In the genomic region with DNA sequence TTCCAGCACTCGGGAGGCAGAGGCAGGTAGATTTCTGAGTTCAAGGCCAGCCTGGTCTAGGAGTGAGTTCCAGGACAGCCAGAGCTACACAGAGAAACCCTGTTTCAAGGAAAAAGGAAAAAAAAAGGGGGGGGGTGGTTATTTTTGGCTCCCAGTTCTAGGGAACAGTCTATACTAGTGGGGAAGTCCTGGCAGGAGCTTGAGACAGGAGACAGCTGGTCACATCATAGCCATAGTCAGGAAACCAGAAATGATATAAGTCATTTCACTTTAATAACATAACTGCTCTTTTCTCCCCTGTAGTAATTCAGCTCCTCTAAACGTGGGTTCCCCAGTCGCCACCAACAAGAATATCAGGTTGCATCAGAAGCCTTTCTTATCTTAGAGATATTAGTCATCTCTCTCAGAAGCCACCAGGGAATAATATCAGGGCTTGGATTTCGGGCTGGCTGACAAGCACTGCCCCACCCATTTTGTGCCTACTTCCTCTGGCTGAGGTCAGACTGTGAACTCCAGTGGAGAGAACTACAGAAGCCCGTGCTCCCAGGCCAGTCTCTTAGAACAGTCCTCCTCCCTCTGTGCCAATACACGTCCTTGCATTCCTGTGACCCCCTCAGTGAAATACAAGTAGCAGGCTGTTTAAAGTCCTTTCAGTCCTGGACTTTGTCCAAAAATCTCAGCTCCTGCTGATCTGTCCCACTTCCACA, we compare ENCODE assay signal across 9 mouse cellular contexts. TPM values are rescaled to one million over a fixed set of nuclear protein-coding genes. Genes with fewer than 3 reads are reported as not detected.
A peak's percentile ranks its signal among the peaks of the same experiment; 100 is the strongest.
DNase-seq lines count a peak whose midpoint lies in the region; ATAC-seq and TF ChIP-seq lines count a peak whose summit lies in the region.
"Had no signal": no experiment of that assay in that cellular context is flagged by ENCODE, and none has a peak within 500 bp of the region (broad histone marks: within the 10 kb centered on the region; RNA-seq: fewer than 3 reads in every experiment).

No protein-coding gene starts in this region.

- TF ChIP-seq POLR2A in brain, embryonic 14.5 days (IDR thresholded peaks at IDR 0.05; ENCODE audit: borderline replicate concordance, extremely low read depth, insufficient read depth, insufficient read length, poor library complexity, severe bottlenecking): no peak

- H3K4me1 ChIP-seq in liver, embryonic 15.5 days (replicated peaks): peaks cover 10% of the 10 kb centered on the region; the same call in 1 of the 2 replicates
- peaks cover 8% of the 10 kb centered on the region; the same call in 1 of the 2 replicates for H3K4me1 ChIP-seq in liver, embryonic 12.5 days
- no peaks in the 10 kb centered on the region for H3K4me1 ChIP-seq in stomach, embryonic 15.5 days
- no peaks in the 10 kb centered on the region for H3K4me1 ChIP-seq in forebrain, embryonic 15.5 days

- H3K36me3 ChIP-seq in liver, embryonic 15.5 days (replicated peaks): no peaks in the 10 kb centered on the region
- no peaks in the 10 kb centered on the region for H3K36me3 ChIP-seq in liver, embryonic 12.5 days
- H3K36me3 ChIP-seq in stomach, embryonic 15.5 days: no peaks in the 10 kb centered on the region
- H3K36me3 ChIP-seq in forebrain, embryonic 15.5 days: no peaks in the 10 kb centered on the region
- H3K36me3 ChIP-seq: limb, embryonic 13.5 days had no signal

- ATAC-seq in liver, embryonic 15.5 days (ENCODE audit: insufficient read depth): peak; percentile 28; the same call in 1 of the 2 replicates
- ATAC-seq in liver, embryonic 12.5 days: no peak
- peak; percentile 72; the same call in 1 of the 2 replicates for ATAC-seq in stomach, embryonic 15.5 days (ENCODE audit: insufficient read depth, low FRiP score, low read depth)
- ATAC-seq in forebrain, embryonic 15.5 days (replicated peaks): no peak

- no peak overlapping the region for H3K9ac ChIP-seq in liver, embryonic 15.5 days
- no peak overlapping the region for H3K9ac ChIP-seq in liver, embryonic 12.5 days
- no peak overlapping the region for H3K9ac ChIP-seq in stomach, embryonic 15.5 days
- H3K9ac ChIP-seq in forebrain, embryonic 15.5 days (replicated peaks): no peak overlapping the region
- H3K9ac ChIP-seq: limb, embryonic 13.5 days had no signal

- DNase-seq in brain, embryonic 14.5 days (ENCODE audit: low read depth): peak; percentile 51
- peak; percentile 63 for DNase-seq in kidney, postnatal 14 days
- no peak for DNase-seq in spleen, postnatal 10 days (ENCODE audit: low spot score in 2 of 2)
- DNase-seq in thymus, postnatal 36 days: no peak

- no peak overlapping the region for H3K27ac ChIP-seq in liver, embryonic 15.5 days (replicated peaks)
- no peak overlapping the region for H3K27ac ChIP-seq in liver, embryonic 12.5 days
- H3K27ac ChIP-seq in stomach, embryonic 15.5 days: peak overlapping the region; percentile 52
- no peak overlapping the region for H3K27ac ChIP-seq in forebrain, embryonic 15.5 days (replicated peaks)
- H3K27ac ChIP-seq: limb, embryonic 13.5 days had no signal

- no peak overlapping the region for H3K4me3 ChIP-seq in liver, embryonic 15.5 days (replicated peaks)
- H3K4me3 ChIP-seq in liver, embryonic 12.5 days: no peak overlapping the region
- no peak overlapping the region for H3K4me3 ChIP-seq in stomach, embryonic 15.5 days (replicated peaks)
- H3K4me3 ChIP-seq in forebrain, embryonic 15.5 days: no peak overlapping the region
- H3K4me3 ChIP-seq: limb, embryonic 13.5 days had no signal

- H3K9me3 ChIP-seq in liver, embryonic 15.5 days (replicated peaks): no peaks in the 10 kb centered on the region
- no peaks in the 10 kb centered on the region for H3K9me3 ChIP-seq in liver, embryonic 12.5 days (replicated peaks)
- no peaks in the 10 kb centered on the region for H3K9me3 ChIP-seq in stomach, embryonic 15.5 days
- H3K9me3 ChIP-seq in forebrain, embryonic 15.5 days: no peaks in the 10 kb centered on the region
- H3K9me3 ChIP-seq: limb, embryonic 13.5 days had no signal

- TF ChIP-seq CTCF in brain, embryonic 14.5 days (IDR thresholded peaks at IDR 0.05; ENCODE audit: borderline replicate concordance, extremely low read depth, insufficient read depth, insufficient read length): no peak

- H3K4me2 ChIP-seq in liver, embryonic 15.5 days: no peak overlapping the region
- H3K4me2 ChIP-seq in liver, embryonic 12.5 days: no peak overlapping the region
- no peak overlapping the region for H3K4me2 ChIP-seq in stomach, embryonic 15.5 days
- H3K4me2 ChIP-seq in forebrain, embryonic 15.5 days (replicated peaks): no peak overlapping the region
- H3K4me2 ChIP-seq: limb, embryonic 13.5 days had no signal

- no peaks in the 10 kb centered on the region for H3K27me3 ChIP-seq in liver, embryonic 15.5 days
- no peaks in the 10 kb centered on the region for H3K27me3 ChIP-seq in liver, embryonic 12.5 days (replicated peaks)
- H3K27me3 ChIP-seq in stomach, embryonic 15.5 days (replicated peaks): no peaks in the 10 kb centered on the region
- no peaks in the 10 kb centered on the region for H3K27me3 ChIP-seq in forebrain, embryonic 15.5 days
- H3K27me3 ChIP-seq: limb, embryonic 13.5 days had no signal

- 10% methylated on average over 6 of the region's 6 CpGs for WGBS in liver, embryonic 15.5 days (ENCODE audit: insufficient replicate concordance)
- 14% methylated on average over 6 of the region's 6 CpGs for WGBS in liver, embryonic 12.5 days (ENCODE audit: insufficient replicate concordance)
- WGBS in stomach, embryonic 15.5 days: 14% methylated on average over 6 of the region's 6 CpGs
- 65% methylated on average over 6 of the region's 6 CpGs for WGBS in forebrain, embryonic 15.5 days

RNA-seq across cellular contexts. Expression of gene Gm10073, which starts 3.7 kb away (rescaled TPM):
- polyA plus RNA-seq in liver, embryonic 15.5 days (2015; fragmentation: Nextera tagmentation; extraction: Ambion mirVana): 4.0 and 7.3 TPM in 2 replicates
- polyA plus RNA-seq in liver, embryonic 12.5 days (2016; fragmentation: Nextera tagmentation; extraction: Ambion mirVana): 4.0 and 7.1 TPM in 2 replicates
- 24.3 and 67.4 TPM in 2 replicates for polyA plus RNA-seq in brain, embryonic 14.5 days (2012; rRNA removed)
- 11.0 and 48.1 TPM in 2 replicates for polyA plus RNA-seq in stomach, embryonic 15.5 days (2015; fragmentation: Nextera tagmentation; extraction: Ambion mirVana)
- polyA plus RNA-seq in forebrain, embryonic 15.5 days (2015; fragmentation: Nextera tagmentation; extraction: Ambion mirVana): 5.2 and 7.9 TPM in 2 replicates

RNA-seq across cellular contexts. Expression of gene Cdh1, which starts 26.1 kb away (rescaled TPM):
- polyA plus RNA-seq in liver, embryonic 15.5 days (2015; fragmentation: Nextera tagmentation; extraction: Ambion mirVana): 19.0 and 23.2 TPM in 2 replicates
- polyA plus RNA-seq in liver, embryonic 12.5 days (2016; fragmentation: Nextera tagmentation; extraction: Ambion mirVana): 10.7 and 11.4 TPM in 2 replicates
- 3.1 and 4.3 TPM in 2 replicates for polyA plus RNA-seq in brain, embryonic 14.5 days (2012; rRNA removed)
- 163 and 189 TPM in 2 replicates for polyA plus RNA-seq in stomach, embryonic 15.5 days (2015; fragmentation: Nextera tagmentation; extraction: Ambion mirVana)
- 1.2 and 1.8 TPM in 2 replicates for polyA plus RNA-seq in forebrain, embryonic 15.5 days (2015; fragmentation: Nextera tagmentation; extraction: Ambion mirVana)

Comparison
In these comparisons a context has a peak if more than half of its experiments do, and no peak if none do; other contexts are left out.
1. ATAC-seq: peak in liver, embryonic 15.5 days (single experiment) and stomach, embryonic 15.5 days (single experiment); none in liver, embryonic 12.5 days (single experiment) and forebrain, embryonic 15.5 days (single experiment).
2. DNase-seq: peak in brain, embryonic 14.5 days (single experiment) and kidney, postnatal 14 days (single experiment); none in spleen, postnatal 10 days (0 of 2) and thymus, postnatal 36 days (0 of 2).